Mouse (Mus musculus): Measurements from ENCODE around the gene Lrrc8b.

Lrrc8b gene

GRCm38 (mm10) chr5:105516290-105516689, 100.7 kb downstream of the Lrrc8b start:
- CTCF ChIA-PET: no interaction called here

- CTCF ChIA-PET: interaction anchor here (0.5 to 0.7 kb wide), 3 partner anchors 25 to 165 kb away, joined by 3 to 16 read pairs (median 3); no protein-coding TSS in a partner anchor
Observed at GRCm38 (mm10) chr5:105517992-105518625, 102.5 kb downstream of the Lrrc8b start.

GRCm38 (mm10) chr5:105518626-105519095, 103.1 kb downstream of the Lrrc8b start:
- CTCF ChIA-PET: interaction anchor here (0.5 to 1.0 kb wide), 2 partner anchors 26 to 165 kb away, joined by 3 read pairs; no protein-coding TSS in a partner anchor

- CTCF ChIA-PET: interaction anchor here (1.0 kb wide), 1 partner anchor 27 kb away, joined by 3 read pairs; no protein-coding TSS in a partner anchor
Observed at GRCm38 (mm10) chr5:105519096-105519975, 103.8 kb downstream of the Lrrc8b start, which contains the start of gene Lrrc8c. Gene Lrrc8c (plus strand): TSS chr5:105519388.

- CTCF ChIA-PET: interaction anchor here (0.7 to 1.2 kb wide), 2 partner anchors 24 to 1421 kb away, joined by 4 read pairs; no protein-coding TSS in a partner anchor
Observed at GRCm38 (mm10) chr5:105519976-105520300, 104.4 kb downstream of the Lrrc8b start.

GRCm38 (mm10) chr5:105520442-105520965, 104.9 kb downstream of the Lrrc8b start:
- CTCF ChIA-PET: interaction anchor here (0.7 to 1.2 kb wide), 3 partner anchors 17 to 1421 kb away, joined by 3 to 4 read pairs (median 4); no protein-coding TSS in a partner anchor

- CTCF ChIA-PET: no interaction called here
Observed at GRCm38 (mm10) chr5:105523452-105523851, 107.9 kb downstream of the Lrrc8b start.

GRCm38 (mm10) chr5:105525004-105525403, 109.4 kb downstream of the Lrrc8b start:
- CTCF ChIA-PET: no interaction called here

- CTCF ChIA-PET: no interaction called here
Observed at GRCm38 (mm10) chr5:105526107-105526645, 110.6 kb downstream of the Lrrc8b start.

- CTCF ChIA-PET: no interaction called here
Observed at GRCm38 (mm10) chr5:105526766-105527165, 111.2 kb downstream of the Lrrc8b start.

- CTCF ChIA-PET: no interaction called here
Observed at GRCm38 (mm10) chr5:105527477-105528331, 112.1 kb downstream of the Lrrc8b start.

- CTCF ChIA-PET: no interaction called here
Observed at GRCm38 (mm10) chr5:105530576-105530975, 115.0 kb downstream of the Lrrc8b start.

GRCm38 (mm10) chr5:105535186-105535585, 119.6 kb downstream of the Lrrc8b start:
- CTCF ChIA-PET: no interaction called here

GRCm38 (mm10) chr5:105536172-105536571, 120.6 kb downstream of the Lrrc8b start:
- CTCF ChIA-PET: no interaction called here

- CTCF ChIA-PET: interaction anchor here (0.6 kb wide), 1 partner anchor 17 kb away, joined by 3 read pairs; no protein-coding TSS in a partner anchor
Observed at GRCm38 (mm10) chr5:105537101-105537723, 121.6 kb downstream of the Lrrc8b start.
